Mouse (Mus musculus): Measurements from ENCODE around the gene Mmp28. TPM values are rescaled to one million over a fixed set of nuclear protein-coding genes. Genes with fewer than 3 reads are reported as not detected.

Mmp28 gene
- polyA plus RNA-seq, 1 experiment from 2014 or later = 2.0 TPM

- no peak overlapping the region for H3K4me2 ChIP-seq (ENCODE audit: low read depth, low read length)
- no peaks in the 10 kb centered on the region for H3K9me3 ChIP-seq (ENCODE audit: control insufficient read depth, low read length)
- peaks cover 5% of the 10 kb centered on the region; the same call in 1 of the 2 replicates for H3K27me3 ChIP-seq (replicated peaks; ENCODE audit: control insufficient read depth, insufficient read depth, low read length)
- 37% methylated on average over 11 of the region's 11 CpGs for WGBS
- H3K9ac ChIP-seq (ENCODE audit: low read depth, low read length) = no peak overlapping the region
- no peaks in the 10 kb centered on the region for H3K36me3 ChIP-seq (ENCODE audit: control insufficient read depth, insufficient read depth, low read length)
- ATAC-seq = peak; percentile 18; the same call in 1 of the 2 replicates
- H3K27ac ChIP-seq (ENCODE audit: low read length) = peak overlapping the region; percentile 9; the same call in 1 of the 2 replicates
- peaks cover 11% of the 10 kb centered on the region for H3K4me1 ChIP-seq (ENCODE audit: control insufficient read depth, insufficient read depth, low read length)
- H3K4me3 ChIP-seq (ENCODE audit: low read length) = no peak overlapping the region
Measured at GRCm38 (mm10) chr11:83467120-83467652, 4.3 kb upstream of the Mmp28 start.

GRCm38 (mm10) chr11:83465976-83466375 is 3.1 kb upstream of the Mmp28 start:
- H3K27ac ChIP-seq (ENCODE audit: low read length) = no peak overlapping the region

GRCm38 (mm10) chr11:83461462-83462027 is 1.3 kb downstream of the Mmp28 start:
- no peaks in the 10 kb centered on the region for H3K9me3 ChIP-seq (ENCODE audit: control insufficient read depth, low read length)
- no peak overlapping the region for H3K27ac ChIP-seq (ENCODE audit: low read length)
- no peak overlapping the region for H3K4me3 ChIP-seq (ENCODE audit: low read length)
- no peak overlapping the region for H3K9ac ChIP-seq (ENCODE audit: low read depth, low read length)
- H3K4me2 ChIP-seq (ENCODE audit: low read depth, low read length) = no peak overlapping the region
- WGBS = 74% methylated on average over 10 of the region's 10 CpGs
- ATAC-seq = no peak
- peaks cover 5% of the 10 kb centered on the region; the same call in 1 of the 2 replicates for H3K27me3 ChIP-seq (replicated peaks; ENCODE audit: control insufficient read depth, insufficient read depth, low read length)
- H3K4me1 ChIP-seq (ENCODE audit: control insufficient read depth, insufficient read depth, low read length) = peaks cover 13% of the 10 kb centered on the region
- H3K36me3 ChIP-seq (ENCODE audit: control insufficient read depth, insufficient read depth, low read length) = no peaks in the 10 kb centered on the region

More at GRCm38 (mm10) chr11:83465976-83466375, 3.1 kb upstream of the Mmp28 start:
- H3K4me3 ChIP-seq (ENCODE audit: low read length) = no peak overlapping the region
- peaks cover 5% of the 10 kb centered on the region; the same call in 1 of the 2 replicates for H3K27me3 ChIP-seq (replicated peaks; ENCODE audit: control insufficient read depth, insufficient read depth, low read length)
- H3K4me2 ChIP-seq (ENCODE audit: low read depth, low read length) = no peak overlapping the region
- no peak overlapping the region for H3K9ac ChIP-seq (ENCODE audit: low read depth, low read length)
- 35% methylated on average over 2 of the region's 2 CpGs for WGBS
- no peaks in the 10 kb centered on the region for H3K9me3 ChIP-seq (ENCODE audit: control insufficient read depth, low read length)
- no peaks in the 10 kb centered on the region for H3K36me3 ChIP-seq (ENCODE audit: control insufficient read depth, insufficient read depth, low read length)
- no peak for ATAC-seq
- peaks cover 2% of the 10 kb centered on the region; the same call in 1 of the 2 replicates for H3K4me1 ChIP-seq (ENCODE audit: control insufficient read depth, insufficient read depth, low read length)

GRCm38 (mm10) chr11:83457912-83458601 is 4.8 kb downstream of the Mmp28 start:
- WGBS = 32% methylated on average over 9 of the region's 9 CpGs
- Histone ChIP-seq H3K9me3 (ENCODE audit: control insufficient read depth, low read length) (no peaks in the 10 kb centered on the region), H3K27me3 (replicated peaks; ENCODE audit: control insufficient read depth, insufficient read depth, low read length) (no peaks in the 10 kb centered on the region; the same call in 1 of the 2 replicates), H3K4me1 (ENCODE audit: control insufficient read depth, insufficient read depth, low read length) (peaks cover 32% of the 10 kb centered on the region), H3K36me3 (ENCODE audit: control insufficient read depth, insufficient read depth, low read length) (no peaks in the 10 kb centered on the region), H3K9ac (ENCODE audit: low read depth, low read length) (no peak overlapping the region), H3K27ac (ENCODE audit: low read length) (0 out of 2 replicates have a peak overlapping the region, but pooled peaks have one; percentile 17), H3K4me3 (ENCODE audit: low read length) (no peak overlapping the region), H3K4me2 (ENCODE audit: low read depth, low read length) (no peak overlapping the region)
- no peak for ATAC-seq

- H3K4me1 ChIP-seq (ENCODE audit: control insufficient read depth, insufficient read depth, low read length) = peaks cover 35% of the 10 kb centered on the region
- no peak overlapping the region for H3K9ac ChIP-seq (ENCODE audit: low read depth, low read length)
- ATAC-seq = no peak
- H3K4me2 ChIP-seq (ENCODE audit: low read depth, low read length) = no peak overlapping the region
- H3K4me3 ChIP-seq (ENCODE audit: low read length) = no peak overlapping the region
- H3K27me3 ChIP-seq (replicated peaks; ENCODE audit: control insufficient read depth, insufficient read depth, low read length) = no peaks in the 10 kb centered on the region; the same call in 1 of the 2 replicates
- H3K27ac ChIP-seq (ENCODE audit: low read length) = no peak overlapping the region
- H3K9me3 ChIP-seq (ENCODE audit: control insufficient read depth, low read length) = no peaks in the 10 kb centered on the region
- WGBS = 45% methylated on average over 7 of the region's 7 CpGs
- no peaks in the 10 kb centered on the region for H3K36me3 ChIP-seq (ENCODE audit: control insufficient read depth, insufficient read depth, low read length)
Measured at GRCm38 (mm10) chr11:83457257-83457656, 5.6 kb downstream of the Mmp28 start.

GRCm38 (mm10) chr11:83455608-83456007 is 7.3 kb downstream of the Mmp28 start:
- H3K36me3 ChIP-seq (ENCODE audit: control insufficient read depth, insufficient read depth, low read length) = no peaks in the 10 kb centered on the region
- ATAC-seq = no peak
- peak overlapping the region; percentile 50; the same call in 1 of the 2 replicates for H3K27ac ChIP-seq (ENCODE audit: low read length)
- H3K4me2 ChIP-seq (ENCODE audit: low read depth, low read length) = no peak overlapping the region
- H3K9me3 ChIP-seq (ENCODE audit: control insufficient read depth, low read length) = no peaks in the 10 kb centered on the region
- no peaks in the 10 kb centered on the region for H3K27me3 ChIP-seq (replicated peaks; ENCODE audit: control insufficient read depth, insufficient read depth, low read length)
- WGBS = 74% methylated on average over 3 of the region's 3 CpGs
- H3K4me1 ChIP-seq (ENCODE audit: control insufficient read depth, insufficient read depth, low read length) = peaks cover 34% of the 10 kb centered on the region
- no peak overlapping the region for H3K4me3 ChIP-seq (ENCODE audit: low read length)
- H3K9ac ChIP-seq (ENCODE audit: low read depth, low read length) = no peak overlapping the region

- 0 out of 2 replicates have a peak overlapping the region, but pooled peaks have one; percentile 12 for H3K4me2 ChIP-seq (ENCODE audit: low read depth, low read length)
- H3K27me3 ChIP-seq (replicated peaks; ENCODE audit: control insufficient read depth, insufficient read depth, low read length) = no peaks in the 10 kb centered on the region
- H3K27ac ChIP-seq (ENCODE audit: low read length) = peak overlapping the region; percentile 73
- no peaks in the 10 kb centered on the region for H3K36me3 ChIP-seq (ENCODE audit: control insufficient read depth, insufficient read depth, low read length)
- H3K9me3 ChIP-seq (ENCODE audit: control insufficient read depth, low read length) = no peaks in the 10 kb centered on the region
- 4% methylated on average over 4 of the region's 4 CpGs for WGBS
- H3K9ac ChIP-seq (ENCODE audit: low read depth, low read length) = no peak overlapping the region
- H3K4me1 ChIP-seq (ENCODE audit: control insufficient read depth, insufficient read depth, low read length) = peaks cover 34% of the 10 kb centered on the region
- no peak overlapping the region for H3K4me3 ChIP-seq (ENCODE audit: low read length)
- ATAC-seq = peak; percentile 88
Measured at GRCm38 (mm10) chr11:83454548-83454947, 8.3 kb downstream of the Mmp28 start.

- Histone ChIP-seq H3K27me3 (replicated peaks; ENCODE audit: control insufficient read depth, insufficient read depth, low read length) (no peaks in the 10 kb centered on the region), H3K9me3 (ENCODE audit: control insufficient read depth, low read length) (no peaks in the 10 kb centered on the region), H3K27ac (ENCODE audit: low read length) (no peak overlapping the region), H3K36me3 (ENCODE audit: control insufficient read depth, insufficient read depth, low read length) (no peaks in the 10 kb centered on the region), H3K4me3 (ENCODE audit: low read length) (no peak overlapping the region), H3K9ac (ENCODE audit: low read depth, low read length) (no peak overlapping the region), H3K4me2 (ENCODE audit: low read depth, low read length) (no peak overlapping the region), H3K4me1 (ENCODE audit: control insufficient read depth, insufficient read depth, low read length) (peaks cover 41% of the 10 kb centered on the region)
- no peak for ATAC-seq
- WGBS = 83% methylated on average over 10 of the region's 10 CpGs
Measured at GRCm38 (mm10) chr11:83451281-83451680, 11.6 kb downstream of the Mmp28 start.

GRCm38 (mm10) chr11:83450550-83450949 is 12.3 kb downstream of the Mmp28 start:
- no peak for ATAC-seq
- Histone ChIP-seq H3K4me2 (ENCODE audit: low read depth, low read length) (no peak overlapping the region), H3K9ac (ENCODE audit: low read depth, low read length) (no peak overlapping the region), H3K27ac (ENCODE audit: low read length) (no peak overlapping the region), H3K36me3 (ENCODE audit: control insufficient read depth, insufficient read depth, low read length) (no peaks in the 10 kb centered on the region), H3K9me3 (ENCODE audit: control insufficient read depth, low read length) (no peaks in the 10 kb centered on the region), H3K4me1 (ENCODE audit: control insufficient read depth, insufficient read depth, low read length) (peaks cover 41% of the 10 kb centered on the region), H3K4me3 (ENCODE audit: low read length) (no peak overlapping the region), H3K27me3 (replicated peaks; ENCODE audit: control insufficient read depth, insufficient read depth, low read length) (0 out of 2 replicates have a peak, but pooled peaks cover under 1% of the 10 kb centered on the region)
- WGBS = 37% methylated on average over 1 of the region's 1 CpGs

All from intestine, embryonic 16.5 days (tissue).